Mouse (Mus musculus): ENCODE data around the gene C2cd2l. TPM values are rescaled to one million over a fixed set of nuclear protein-coding genes. Genes with fewer than 3 reads are reported as not detected.
"Not testable (repeated sequence)": the region's sequence is repeated elsewhere in the genome, so short reads cannot be mapped to it uniquely, and the experiment has no call there.

Gene C2cd2l
- total and polyA plus RNA-seq, 3 experiments: 6.3 to 35.8 (median 19.3) TPM

- Histone ChIP-seq H3K9me3 (replicated peaks) (no peaks in the 10 kb centered on the region), H3K36me3 (replicated peaks) (peaks cover 29% of the 10 kb centered on the region), H3K4me3 (ENCODE audit: low read depth, low read length) (peak within 1 kb of the TSS; percentile 90), H3K27me3 (ENCODE audit: insufficient read depth, low read length) (no peaks in the 10 kb centered on the region), H3K4me1 (ENCODE audit: insufficient read depth, low read depth, low read length) (peaks cover 37% of the 10 kb centered on the region)
- TF ChIP-seq POLR2AphosphoS5 (IDR thresholded peaks at IDR 0.05; ENCODE audit: insufficient replicate concordance, low read depth, low read length): no peak
- no peak for TF ChIP-seq GATA1 (IDR thresholded peaks at IDR 0.05; ENCODE audit: borderline replicate concordance, low read length)
- no peak for TF ChIP-seq TAL1 (conservative IDR thresholded peaks at IDR 0.05; ENCODE audit: low read depth, low read length)
- TF ChIP-seq GATA2 (IDR thresholded peaks at IDR 0.05; ENCODE audit: borderline replicate concordance, low read depth, low read length): no peak
- TF ChIP-seq CTCF (IDR thresholded peaks at IDR 0.05; ENCODE audit: low read depth, low read length): no peak
- DNase-seq (ENCODE audit: low spot score): no peak
- ATAC-seq (ENCODE audit: extremely low read depth, insufficient number of reproducible peaks, low FRiP score, poor library complexity, severe bottlenecking): no peak
Measured at GRCm38 (mm10) chr9:44325768-44326370, 5.8 kb upstream of the C2cd2l start, which contains the start of gene Dpagt1. Dpagt1 (plus strand) TSS chr9:44326019.

DNA sequence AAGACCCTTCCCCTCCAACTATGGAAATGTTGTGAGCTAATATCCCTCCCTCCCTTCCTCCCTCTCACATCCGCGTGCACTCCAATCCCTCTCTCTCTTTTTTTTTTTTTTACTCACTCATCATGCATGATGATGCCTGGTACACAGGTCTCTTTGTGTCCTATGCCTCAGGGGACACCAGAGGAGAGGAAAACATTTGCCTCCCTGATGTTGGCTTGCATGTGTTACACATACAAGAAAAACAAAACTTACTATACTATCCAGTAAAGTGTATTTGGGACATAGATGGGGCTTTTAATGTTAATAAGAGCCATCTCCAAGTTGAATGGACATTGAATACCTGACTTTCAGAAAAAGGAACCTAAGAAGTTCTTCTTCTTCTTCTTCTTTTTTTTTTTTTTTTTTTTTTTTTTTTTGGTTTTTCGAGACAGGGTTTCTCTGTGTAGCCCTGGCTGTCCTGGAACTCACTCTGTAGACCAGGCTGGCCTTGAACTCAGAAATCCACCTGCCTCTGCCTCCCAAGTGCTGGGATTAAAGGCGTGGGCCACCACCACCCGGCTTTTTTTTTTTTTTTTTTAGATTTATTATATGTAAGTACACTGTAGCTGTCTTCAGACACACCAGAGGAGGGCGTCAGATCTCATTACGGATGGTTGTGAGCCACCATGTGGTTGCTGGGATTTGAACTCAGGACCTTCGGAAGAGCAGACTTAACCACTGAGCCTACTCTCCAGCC is 5.1 kb upstream of the C2cd2l start:
- not testable (repeated sequence) for DNase-seq (ENCODE audit: low spot score); H3K27me3 ChIP-seq (ENCODE audit: insufficient read depth, low read length); H3K9me3 ChIP-seq (replicated peaks); ATAC-seq (ENCODE audit: extremely low read depth, insufficient number of reproducible peaks, low FRiP score, poor library complexity, severe bottlenecking); H3K4me3 ChIP-seq (ENCODE audit: low read depth, low read length)
- Histone ChIP-seq H3K36me3 (replicated peaks) (peaks cover 23% of the 10 kb centered on the region), H3K4me1 (ENCODE audit: insufficient read depth, low read depth, low read length) (peaks cover 42% of the 10 kb centered on the region)

GRCm38 (mm10) chr9:44324147-44324546 is 4.1 kb upstream of the C2cd2l start:
- H3K4me3 ChIP-seq (ENCODE audit: low read depth, low read length): no peak overlapping the region
- peaks cover 13% of the 10 kb centered on the region for H3K36me3 ChIP-seq (replicated peaks)
- no peaks in the 10 kb centered on the region for H3K9me3 ChIP-seq (replicated peaks)
- H3K27me3 ChIP-seq (ENCODE audit: insufficient read depth, low read length): no peaks in the 10 kb centered on the region
- TF ChIP-seq GATA1 (IDR thresholded peaks at IDR 0.05; ENCODE audit: borderline replicate concordance, low read length) (no peak), POLR2AphosphoS5 (IDR thresholded peaks at IDR 0.05; ENCODE audit: insufficient replicate concordance, low read depth, low read length) (no peak), CTCF (IDR thresholded peaks at IDR 0.05; ENCODE audit: low read depth, low read length) (no peak), TAL1 (conservative IDR thresholded peaks at IDR 0.05; ENCODE audit: low read depth, low read length) (no peak), GATA2 (IDR thresholded peaks at IDR 0.05; ENCODE audit: borderline replicate concordance, low read depth, low read length) (no peak)
- ATAC-seq (ENCODE audit: extremely low read depth, insufficient number of reproducible peaks, low FRiP score, poor library complexity, severe bottlenecking) (no peak), DNase-seq (ENCODE audit: low spot score) (no peak)
- peaks cover 48% of the 10 kb centered on the region for H3K4me1 ChIP-seq (ENCODE audit: insufficient read depth, low read depth, low read length)

GRCm38 (mm10) chr9:44323656-44324055 is 3.6 kb upstream of the C2cd2l start:
- not testable (repeated sequence) for ATAC-seq (ENCODE audit: extremely low read depth, insufficient number of reproducible peaks, low FRiP score, poor library complexity, severe bottlenecking); H3K4me3 ChIP-seq (ENCODE audit: low read depth, low read length); H3K27me3 ChIP-seq (ENCODE audit: insufficient read depth, low read length); H3K9me3 ChIP-seq (replicated peaks); H3K36me3 ChIP-seq (replicated peaks); DNase-seq (ENCODE audit: low spot score)
- H3K4me1 ChIP-seq (ENCODE audit: insufficient read depth, low read depth, low read length): peaks cover 50% of the 10 kb centered on the region

- Histone ChIP-seq H3K9me3 (replicated peaks) (no peaks in the 10 kb centered on the region), H3K36me3 (replicated peaks) (peaks cover 21% of the 10 kb centered on the region), H3K27me3 (ENCODE audit: insufficient read depth, low read length) (no peaks in the 10 kb centered on the region), H3K4me3 (ENCODE audit: low read depth, low read length) (peak overlapping the region; percentile 89; the same call in 1 of the 2 replicates), H3K4me1 (ENCODE audit: insufficient read depth, low read depth, low read length) (peaks cover 48% of the 10 kb centered on the region)
- DNase-seq (ENCODE audit: low spot score) (no peak), ATAC-seq (ENCODE audit: extremely low read depth, insufficient number of reproducible peaks, low FRiP score, poor library complexity, severe bottlenecking) (no peak)
- TF ChIP-seq POLR2AphosphoS5 (IDR thresholded peaks at IDR 0.05; ENCODE audit: insufficient replicate concordance, low read depth, low read length) (no peak), CTCF (IDR thresholded peaks at IDR 0.05; ENCODE audit: low read depth, low read length) (no peak), GATA2 (IDR thresholded peaks at IDR 0.05; ENCODE audit: borderline replicate concordance, low read depth, low read length) (no peak), TAL1 (conservative IDR thresholded peaks at IDR 0.05; ENCODE audit: low read depth, low read length) (no peak), GATA1 (IDR thresholded peaks at IDR 0.05; ENCODE audit: borderline replicate concordance, low read length) (no peak)
Measured at GRCm38 (mm10) chr9:44320799-44321133, 681 bp upstream of the C2cd2l start.

DNA sequence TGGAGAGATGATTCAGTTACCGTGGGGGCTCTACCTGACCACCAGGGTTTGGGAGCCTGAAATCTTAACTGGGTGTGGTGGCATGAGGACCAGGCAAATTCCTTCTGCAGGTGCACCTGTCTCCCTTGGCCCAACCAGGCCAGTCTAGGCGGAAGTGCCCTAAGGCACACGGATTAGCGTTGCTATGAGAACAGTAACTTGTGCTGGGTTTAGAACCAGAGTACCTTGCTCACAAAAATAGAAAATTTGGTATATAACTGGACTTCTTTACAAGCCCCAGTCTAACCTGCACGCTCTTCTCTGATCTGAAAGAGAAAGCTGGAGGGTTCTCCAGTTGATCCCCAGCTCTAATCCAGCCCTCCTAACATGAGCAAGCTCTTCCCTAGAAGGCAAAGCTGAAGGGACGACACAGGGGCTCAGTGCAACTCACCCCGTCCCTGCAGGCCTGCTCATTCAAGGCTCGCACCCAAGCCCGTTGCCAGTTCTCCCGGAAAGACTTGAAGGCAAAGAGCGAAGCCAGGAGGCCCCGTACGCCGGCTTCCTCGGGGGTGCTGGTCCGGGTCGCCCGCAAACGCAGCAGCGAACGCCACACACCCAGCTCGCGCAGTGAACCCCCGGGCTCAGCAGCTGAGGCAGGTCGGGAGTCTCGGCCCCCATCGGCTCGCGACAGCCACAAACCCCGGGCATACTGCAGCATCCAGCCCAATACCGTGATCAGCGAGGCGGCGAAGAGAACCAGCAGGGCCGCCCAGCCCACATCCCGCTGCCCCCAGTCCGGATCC is 789 bp downstream of the C2cd2l start:
- H3K9me3 ChIP-seq (replicated peaks): no peaks in the 10 kb centered on the region
- H3K4me1 ChIP-seq (ENCODE audit: insufficient read depth, low read depth, low read length): peaks cover 45% of the 10 kb centered on the region
- ATAC-seq (ENCODE audit: extremely low read depth, insufficient number of reproducible peaks, low FRiP score, poor library complexity, severe bottlenecking) (no peak), DNase-seq (ENCODE audit: low spot score) (peak; percentile 51)
- peaks cover 35% of the 10 kb centered on the region for H3K36me3 ChIP-seq (replicated peaks)
- TF ChIP-seq GATA2 (IDR thresholded peaks at IDR 0.05; ENCODE audit: borderline replicate concordance, low read depth, low read length) (no peak), POLR2AphosphoS5 (IDR thresholded peaks at IDR 0.05; ENCODE audit: insufficient replicate concordance, low read depth, low read length) (no peak), GATA1 (IDR thresholded peaks at IDR 0.05; ENCODE audit: borderline replicate concordance, low read length) (no peak), TAL1 (conservative IDR thresholded peaks at IDR 0.05; ENCODE audit: low read depth, low read length) (no peak), CTCF (IDR thresholded peaks at IDR 0.05; ENCODE audit: low read depth, low read length) (no peak)
- no peaks in the 10 kb centered on the region for H3K27me3 ChIP-seq (ENCODE audit: insufficient read depth, low read length)
- peak overlapping the region; percentile 89 for H3K4me3 ChIP-seq (ENCODE audit: low read depth, low read length)
